Mouse (Mus musculus) liver, adult 2 months (tissue): Measurements from ENCODE around the gene Prm1.

ENCODE experiments used
- CTCF ChIP-seq: fragments of 200-500 bp; IDR thresholded peaks from 2 replicates; pipeline ENCODE4 v1.5.1; 2011; ENCODE audit warnings: low read depth, low read length, control low read depth
- POLR2A ChIP-seq: fragments of 200-500 bp; IDR thresholded peaks from 2 replicates; pipeline ENCODE4 v1.6.1; 2011; ENCODE audit warnings: low read length, control low read depth; ENCODE audit not compliant: insufficient read depth; ENCODE audit errors: extremely low read depth

DNA sequence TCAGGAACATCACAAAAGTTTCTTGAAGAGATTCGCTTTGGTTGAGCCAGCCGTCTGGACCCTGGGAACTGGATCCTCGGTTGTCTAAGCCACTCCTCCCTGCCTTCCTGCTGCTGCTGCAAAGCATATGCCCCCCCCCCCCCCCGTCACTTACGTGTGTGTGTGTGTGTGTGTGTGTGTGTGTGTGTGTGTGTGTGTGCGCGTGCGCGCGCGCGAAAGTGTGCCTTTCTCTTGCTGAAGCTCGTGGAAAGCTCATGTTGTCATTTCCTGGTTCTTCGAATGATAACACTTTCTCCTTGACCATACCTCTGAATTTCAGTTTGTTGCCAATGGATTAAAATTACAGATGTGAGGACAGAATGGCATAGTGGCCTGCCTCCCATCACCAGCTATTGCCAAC, 34.4 kb upstream of the Prm1 start:
- TF ChIP-seq CTCF = no peak
- no peak for TF ChIP-seq POLR2A
